Mouse (Mus musculus) embryonic fibroblast, embryonic 13.5 days (primary cell): ENCODE data around the gene Tsc2. TPM values are rescaled to one million over a fixed set of nuclear protein-coding genes. Genes with fewer than 3 reads are reported as not detected.

ENCODE experiments used
- H3K27ac ChIP-seq: 2 replicates; pipeline ENCODE4 v1.5.1; 2012; ENCODE audit warnings: low read length, control low read depth, inconsistent platforms; ENCODE audit not compliant: insufficient read depth
- H3K4me1 ChIP-seq: 2 replicates; pipeline ENCODE4 v1.6.1; 2011; ENCODE audit warnings: low read length; ENCODE audit not compliant: control insufficient read depth, insufficient read depth
- H3K4me3 ChIP-seq: 2 replicates; pipeline ENCODE4 v1.5.1; 2011; ENCODE audit warnings: mild to moderate bottlenecking, control low read depth, low read length; ENCODE audit not compliant: insufficient read depth
- CTCF ChIP-seq: IDR thresholded peaks from 2 replicates; pipeline ENCODE4 v1.5.1; 2011; ENCODE audit warnings: mild to moderate bottlenecking, control low read depth, low read length, moderate library complexity, borderline replicate concordance; ENCODE audit not compliant: insufficient read depth
- POLR2A ChIP-seq: IDR thresholded peaks from 2 replicates; pipeline ENCODE4 v1.6.1; 2011; ENCODE audit warnings: low read depth, mild to moderate bottlenecking, control low read depth, low read length, moderate library complexity
- polyA plus RNA-seq: library from polyadenylated mRNA; stranded (reverse); fragments of >200 nt; gene quantifications from 2 replicates; pipeline ENCODE4 v1.2.4, GENCODE M21; 2011; ENCODE audit warnings: low read depth; ENCODE audit not compliant: missing spikeins, insufficient read length

Gene Tsc2
- polyA plus RNA-seq, 1 experiment: 75.0 TPM

DNA sequence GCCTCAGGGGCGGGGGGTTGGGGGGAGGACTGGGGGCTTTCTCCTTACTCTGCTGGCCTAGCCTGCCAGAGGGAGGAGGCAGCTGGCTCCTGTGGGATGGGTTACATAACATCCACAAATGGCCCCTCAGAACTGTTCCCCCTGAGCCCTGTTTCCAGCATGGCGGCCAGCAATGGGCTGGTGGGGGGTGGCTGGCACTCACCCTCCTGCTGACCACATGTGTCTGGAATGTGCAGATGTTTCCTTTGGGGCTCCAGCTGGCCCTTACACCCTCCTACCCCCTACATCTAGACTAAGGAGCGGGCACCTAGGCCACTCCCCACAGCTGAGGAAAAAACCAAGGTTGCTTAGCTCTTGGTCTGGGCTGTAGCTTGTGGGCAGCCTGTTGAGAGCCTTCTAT lies 73.3 kb downstream of the Tsc2 start:
- Histone ChIP-seq H3K27ac (no peak overlapping the region), H3K4me1 (peaks cover 24% of the 10 kb centered on the region), H3K4me3 (no peak overlapping the region)
- TF ChIP-seq POLR2A: no peak
- no peak for TF ChIP-seq CTCF

DNA sequence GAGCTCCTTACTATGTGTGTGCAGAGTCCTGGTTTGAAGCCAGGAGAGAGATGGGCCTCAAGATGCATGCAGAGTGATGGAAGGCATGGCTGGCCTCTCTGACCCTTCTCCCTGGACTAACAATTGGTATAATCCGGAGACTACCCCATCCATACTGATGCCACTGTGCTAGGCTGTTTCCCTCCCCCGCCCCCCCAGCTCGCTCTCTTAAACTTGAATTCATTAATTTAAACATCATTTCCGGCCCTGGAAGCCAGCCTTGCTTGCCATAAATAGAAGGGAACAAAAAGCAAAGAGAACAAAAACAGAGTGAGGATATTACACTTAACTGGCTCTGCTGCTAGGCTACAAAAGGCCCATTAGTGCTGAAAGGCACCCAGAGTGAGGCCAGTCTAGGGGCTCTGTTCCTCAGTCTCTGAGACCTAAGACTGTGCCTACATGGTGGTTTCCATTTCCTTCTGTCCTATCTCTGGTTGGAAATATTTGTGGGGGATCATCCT lies 73.8 kb downstream of the Tsc2 start:
- H3K4me1 ChIP-seq: peaks cover 24% of the 10 kb centered on the region
- peak overlapping the region; percentile 82 for H3K27ac ChIP-seq
- H3K4me3 ChIP-seq: no peak overlapping the region
- TF ChIP-seq CTCF (no peak), POLR2A (no peak)

DNA sequence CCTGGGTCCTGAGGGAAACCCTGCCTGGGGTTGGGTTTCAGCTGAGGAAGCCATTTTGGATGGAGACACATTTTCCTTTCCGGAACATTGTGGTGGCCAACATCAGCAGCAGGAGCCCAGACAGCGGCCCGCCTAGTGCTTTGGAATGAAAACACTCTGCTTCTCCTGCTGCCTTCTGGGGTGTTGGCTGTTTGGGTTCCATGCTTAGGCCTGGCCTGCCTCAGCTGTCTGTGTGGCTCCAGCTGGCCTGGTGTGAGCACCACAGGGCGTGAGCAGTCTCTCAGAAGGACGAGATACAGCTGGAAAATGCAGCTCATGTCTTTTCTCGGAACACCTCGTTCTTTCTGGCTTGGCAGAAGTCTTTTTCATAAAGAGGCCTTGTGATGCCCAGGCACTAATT lies 75.3 kb downstream of the Tsc2 start:
- peaks cover 28% of the 10 kb centered on the region for H3K4me1 ChIP-seq
- no peak overlapping the region for H3K4me3 ChIP-seq
- H3K27ac ChIP-seq: no peak overlapping the region
- no peak for TF ChIP-seq POLR2A

DNA sequence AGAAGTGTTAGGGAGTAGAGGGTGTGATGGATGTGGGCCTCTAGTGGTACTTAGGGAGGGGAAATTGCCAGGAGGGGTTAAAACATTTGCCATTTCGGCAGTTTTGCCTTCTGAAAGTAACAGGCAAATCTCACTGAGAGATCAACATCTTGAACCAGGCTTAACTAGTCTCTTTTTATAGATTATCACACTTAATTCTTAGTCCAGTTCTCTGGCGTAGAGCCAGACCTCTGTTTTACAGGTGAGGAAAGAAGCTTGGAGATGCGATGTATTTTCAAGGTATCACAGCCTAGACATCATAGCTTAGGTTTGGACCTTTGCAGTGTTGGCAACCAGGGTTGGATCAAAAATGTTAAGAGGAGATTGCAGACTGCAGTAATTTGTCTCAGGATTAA lies 81.4 kb downstream of the Tsc2 start:
- peak overlapping the region; percentile 83 for H3K4me3 ChIP-seq

DNA sequence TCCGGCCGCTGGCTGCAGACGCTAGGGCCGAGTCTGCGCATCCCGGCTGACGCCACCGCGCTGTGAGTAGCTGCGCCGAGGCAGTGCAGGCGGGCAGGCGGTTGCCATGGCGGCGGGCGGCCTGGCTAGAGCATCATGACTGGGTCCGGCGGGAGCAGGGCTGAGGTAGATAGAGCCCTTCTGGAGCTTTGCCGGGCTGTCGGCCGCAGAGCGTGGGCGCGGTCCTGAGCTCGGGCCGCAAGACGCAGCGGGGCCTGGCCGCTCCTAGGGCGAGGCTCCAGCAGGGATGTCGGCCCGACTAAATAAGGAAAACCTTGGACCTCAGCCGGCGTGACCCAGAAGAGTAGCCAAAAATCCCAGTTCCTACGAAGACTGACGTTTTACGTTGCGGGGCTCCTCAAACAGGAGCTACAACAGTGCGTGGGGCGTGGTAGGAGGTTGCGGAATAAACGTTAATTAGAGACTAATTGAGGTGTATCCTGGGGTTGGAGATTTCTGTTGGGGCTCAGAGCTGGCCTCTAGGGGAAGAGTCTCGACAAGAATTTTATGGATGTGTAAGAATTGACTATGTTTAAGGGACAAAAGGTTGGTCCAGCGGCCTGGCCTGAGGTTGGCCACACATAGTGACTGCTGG lies 81.9 kb downstream of the Tsc2 start:
- H3K4me1 ChIP-seq: peaks cover 6% of the 10 kb centered on the region
- TF ChIP-seq CTCF (no peak), POLR2A (peak; percentile 53)
- peak overlapping the region; percentile 85 for H3K27ac ChIP-seq
- peak overlapping the region; percentile 83 for H3K4me3 ChIP-seq

More for the DNA sequence above, 81.4 kb downstream of the Tsc2 start:
- peak overlapping the region; percentile 85 for H3K27ac ChIP-seq
- TF ChIP-seq POLR2A: no peak
- TF ChIP-seq CTCF: no peak
- H3K4me1 ChIP-seq: peaks cover 6% of the 10 kb centered on the region

DNA sequence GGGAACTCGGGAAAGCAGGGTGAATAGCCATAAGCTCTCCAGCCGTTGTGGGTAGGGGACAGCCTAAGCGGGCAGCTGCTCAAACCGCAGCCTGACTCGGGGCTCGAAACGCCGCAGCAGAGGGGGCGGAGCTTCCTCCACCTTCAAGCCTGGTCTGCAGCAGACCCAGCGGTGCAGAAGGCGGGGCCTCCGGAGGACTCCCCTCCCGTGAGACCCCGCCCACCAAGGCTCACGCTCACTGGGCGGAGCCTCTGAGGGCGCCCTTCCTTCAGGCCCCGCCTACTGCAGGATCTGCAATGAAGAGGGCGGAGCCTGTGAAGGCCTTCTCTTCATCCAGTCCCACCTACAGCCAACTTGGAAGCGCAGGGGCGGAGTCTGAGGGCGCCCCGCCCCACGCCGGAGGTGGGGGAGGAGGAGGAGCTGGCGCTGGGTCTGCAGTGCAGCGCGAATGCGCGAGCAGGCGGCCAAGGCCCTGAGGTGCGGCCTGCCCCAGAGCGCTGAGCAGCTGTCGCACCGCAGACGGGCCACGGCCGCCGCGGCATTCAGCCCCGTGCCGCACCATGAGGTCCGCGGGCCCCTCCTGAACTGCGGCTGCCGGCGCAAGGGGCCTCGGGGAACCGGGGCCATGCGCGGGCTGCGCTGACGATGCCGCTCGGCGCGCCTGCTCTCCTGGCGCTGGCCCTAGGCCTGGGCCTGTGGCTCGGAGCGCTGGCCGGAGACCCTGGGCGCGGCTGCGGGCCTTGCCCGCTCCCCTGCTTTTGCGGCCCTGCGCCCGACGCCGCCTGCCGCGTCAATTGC lies 82.6 kb downstream of the Tsc2 start, which contains the start of gene Pkd1:
Pkd1 (plus strand) TSS at position 217 of the 798 bp plus-strand sequence.
- Histone ChIP-seq H3K4me1 (peaks cover 6% of the 10 kb centered on the region), H3K4me3 (peak within 1 kb of the TSS; percentile 83), H3K27ac (peak within 1 kb of the TSS; percentile 85)
- TF ChIP-seq POLR2A (peak; percentile 99), CTCF (no peak)

DNA sequence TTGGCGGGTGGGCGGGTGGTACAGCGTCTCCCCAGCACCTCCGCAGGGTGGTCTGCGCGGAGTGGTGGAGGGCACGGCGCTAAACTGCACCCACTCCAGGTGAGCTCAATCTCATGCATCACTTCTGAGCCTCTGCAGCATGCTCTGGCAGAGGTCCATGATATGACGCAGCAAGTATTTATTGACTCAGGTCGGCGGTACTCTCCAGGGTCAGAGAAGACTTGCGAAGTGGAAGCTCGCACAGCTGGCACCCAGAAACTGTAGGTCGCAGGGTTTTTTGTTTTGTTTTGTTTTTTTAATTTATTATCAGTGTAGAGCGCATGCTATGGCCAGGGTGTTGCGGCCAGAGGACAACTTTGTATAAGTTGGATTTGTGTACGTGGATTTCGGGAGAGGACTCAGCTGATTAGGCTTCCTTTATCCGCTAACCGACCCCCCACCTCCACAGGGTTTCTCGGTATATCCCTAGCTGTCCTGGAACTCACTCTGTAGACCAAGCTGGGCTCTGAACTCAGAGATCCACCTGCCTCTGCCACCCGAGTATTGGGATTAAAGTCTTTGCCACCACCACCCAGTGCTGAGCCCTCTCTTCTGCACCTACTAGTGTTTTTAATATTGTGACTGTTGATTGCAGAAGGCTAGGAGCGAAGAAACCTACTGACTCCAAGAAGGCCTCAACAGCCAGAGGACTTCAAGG lies 83.4 kb downstream of the Tsc2 start:
- H3K27ac ChIP-seq: peak overlapping the region; percentile 39
- H3K4me1 ChIP-seq: peaks cover 6% of the 10 kb centered on the region
- no peak for TF ChIP-seq CTCF
- no peak for TF ChIP-seq POLR2A
- peak overlapping the region; percentile 40 for H3K4me3 ChIP-seq

DNA sequence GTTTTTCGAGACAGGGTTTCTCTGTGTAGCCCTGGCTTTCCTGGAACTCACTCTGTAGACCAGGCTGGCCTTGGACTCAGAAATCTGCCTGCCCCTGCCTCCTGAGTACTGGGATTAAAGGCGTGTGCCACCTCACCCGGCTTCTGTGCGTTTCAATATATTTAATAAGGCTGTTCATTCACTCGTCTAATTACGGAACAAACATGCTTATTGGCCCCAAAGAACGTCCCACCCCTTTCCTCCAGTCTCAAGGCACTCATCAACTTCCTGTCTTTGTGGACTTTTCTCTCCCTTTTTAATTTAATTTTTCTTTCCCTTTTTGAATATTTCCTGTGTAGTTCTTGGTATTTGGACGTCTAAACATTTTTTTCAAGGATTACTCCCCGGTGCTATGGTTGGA lies 84.0 kb downstream of the Tsc2 start:
- H3K4me1 ChIP-seq: peaks cover 6% of the 10 kb centered on the region
- H3K27ac ChIP-seq: no peak overlapping the region
- no peak overlapping the region for H3K4me3 ChIP-seq
- no peak for TF ChIP-seq POLR2A
- no peak for TF ChIP-seq CTCF

DNA sequence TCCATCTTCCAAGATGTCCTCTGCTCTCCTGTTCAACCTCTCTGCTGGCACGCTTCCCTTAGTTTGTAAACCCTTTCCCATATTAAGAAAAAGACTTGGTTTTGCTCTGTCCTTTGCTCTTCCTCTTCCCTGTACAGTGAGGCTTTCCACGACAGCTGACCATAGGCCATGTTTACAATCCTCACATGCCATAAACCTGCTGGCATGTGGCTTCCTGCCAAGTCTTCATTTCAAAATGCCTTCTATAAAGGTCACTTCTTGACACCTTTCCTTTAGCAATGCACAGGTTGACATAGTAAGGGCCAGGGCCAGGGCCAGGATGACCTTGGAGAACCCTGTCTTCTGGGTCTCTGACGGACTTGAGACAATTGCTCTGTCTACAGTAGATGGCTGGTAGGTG lies 86.2 kb downstream of the Tsc2 start:
- Histone ChIP-seq H3K4me3 (no peak overlapping the region), H3K27ac (no peak overlapping the region), H3K4me1 (no peaks in the 10 kb centered on the region)
- TF ChIP-seq POLR2A (no peak), CTCF (no peak)

Other genes starting within 250 kb of the Tsc2 start
- gene Rnps1, start 218.1 kb downstream of the Tsc2 start, polyA plus RNA-seq: 123 and 134 TPM in 2 replicates
- gene Eci1, start 206.0 kb downstream of the Tsc2 start, polyA plus RNA-seq: 26.1 and 31.4 TPM in 2 replicates
- 2.5 and 2.8 TPM in 2 replicates for gene Dnase1l2, start 189.5 kb downstream of the Tsc2 start, polyA plus RNA-seq
- 11.9 and 14.8 TPM in 2 replicates for gene E4f1, start 162.3 kb downstream of the Tsc2 start, polyA plus RNA-seq
- gene Pgp, start 162.2 kb downstream of the Tsc2 start, polyA plus RNA-seq: 21.1 and 21.5 TPM in 2 replicates
- 0.50 TPM in 1 of 2 replicates, not detected in the other for gene Bricd5, start 158.7 kb downstream of the Tsc2 start, polyA plus RNA-seq
- gene Mlst8, start 153.6 kb downstream of the Tsc2 start, polyA plus RNA-seq: 20.9 and 23.3 TPM in 2 replicates
- gene Caskin1, start 144.0 kb downstream of the Tsc2 start, polyA plus RNA-seq: not detected in 2 replicates
- gene Traf7, start 104.7 kb downstream of the Tsc2 start, polyA plus RNA-seq: 161 and 163 TPM in 2 replicates
- gene Rab26, start 98.4 kb downstream of the Tsc2 start, polyA plus RNA-seq: 1.4 and 1.6 TPM in 2 replicates
- gene Pkd1, start 82.8 kb downstream of the Tsc2 start, polyA plus RNA-seq: 63.1 and 66.7 TPM in 2 replicates
- gene Nthl1, start 50 bp upstream of the Tsc2 start, polyA plus RNA-seq: 8.7 and 11.1 TPM in 2 replicates
- 24.2 and 25.9 TPM in 2 replicates for gene Slc9a3r2, start 17.7 kb upstream of the Tsc2 start, polyA plus RNA-seq
- not detected in 2 replicates for gene Npw, start 25.8 kb upstream of the Tsc2 start, polyA plus RNA-seq
- 21.6 and 22.2 TPM in 2 replicates for gene Zfp598, start 37.1 kb upstream of the Tsc2 start, polyA plus RNA-seq
- gene Syngr3, start 57.3 kb upstream of the Tsc2 start, polyA plus RNA-seq: 0.99 and 1.1 TPM in 2 replicates
- 26.8 and 34.7 TPM in 2 replicates for gene Gfer, start 63.5 kb upstream of the Tsc2 start, polyA plus RNA-seq
- 1.2 and 2.4 TPM in 2 replicates for gene Noxo1, start 63.6 kb upstream of the Tsc2 start, polyA plus RNA-seq
- 24.8 and 27.5 TPM in 2 replicates for gene Tbl3, start 75.0 kb upstream of the Tsc2 start, polyA plus RNA-seq
- gene Rnf151, start 85.4 kb upstream of the Tsc2 start, polyA plus RNA-seq: 0.58 TPM in 1 of 2 replicates, not detected in the other
- 1,298 and 1,393 TPM in 2 replicates for gene Rps2, start 85.5 kb upstream of the Tsc2 start, polyA plus RNA-seq
- gene Ndufb10, start 91.8 kb upstream of the Tsc2 start, polyA plus RNA-seq: 96.8 and 100 TPM in 2 replicates
- gene Rpl3l, start 95.2 kb upstream of the Tsc2 start, polyA plus RNA-seq: not detected in 2 replicates
- 80.8 and 110 TPM in 2 replicates for gene Msrb1, start 104.0 kb upstream of the Tsc2 start, polyA plus RNA-seq
- gene Hs3st6, start 120.4 kb upstream of the Tsc2 start, polyA plus RNA-seq: not detected in 2 replicates
- gene Meiob, start 171.7 kb upstream of the Tsc2 start, polyA plus RNA-seq: not detected in 2 replicates
- gene Hagh, start 207.5 kb upstream of the Tsc2 start, polyA plus RNA-seq: 14.3 and 18.9 TPM in 2 replicates
- 9.3 and 11.5 TPM in 2 replicates for gene Fahd1, start 217.7 kb upstream of the Tsc2 start, polyA plus RNA-seq
- not detected in 2 replicates for gene Igfals, start 233.4 kb upstream of the Tsc2 start, polyA plus RNA-seq